Mouse (Mus musculus): ENCODE data around the gene Rpl10a. TPM values are rescaled to one million over a fixed set of nuclear protein-coding genes. Genes with fewer than 3 reads are reported as not detected.

Rpl10a gene
- total and polyA plus RNA-seq, 2 experiments from 2014 or later = 366 to 1,161 TPM

DNA sequence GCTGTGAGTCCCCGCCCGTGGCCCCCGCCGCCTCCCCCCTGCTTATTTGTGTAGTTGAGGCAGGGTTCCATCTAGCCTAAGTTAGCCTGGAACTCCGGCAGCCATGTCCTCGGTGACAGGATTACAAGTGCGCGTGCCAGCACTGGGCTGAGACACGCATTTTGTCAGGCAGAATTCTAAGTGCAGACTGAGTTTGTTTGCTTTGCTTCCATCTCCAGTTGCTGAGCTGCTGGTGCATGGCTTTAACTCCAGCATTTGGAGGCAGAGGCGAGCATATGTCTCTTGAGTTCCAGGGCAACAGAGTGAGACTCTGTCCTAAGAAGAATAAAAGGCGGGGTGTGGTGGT is 14.4 kb upstream of the Rpl10a start:
- peak overlapping the region; percentile 74 for H3K9ac ChIP-seq
- H3K27me3 ChIP-seq (ENCODE audit: insufficient read depth, low read length) = no peaks in the 10 kb centered on the region
- ATAC-seq (peak; percentile 52), DNase-seq (peak; percentile 67)
- peak overlapping the region; percentile 79 for H3K4me2 ChIP-seq (ENCODE audit: low read depth)
- no peak for TF ChIP-seq CTCF (IDR thresholded peaks at IDR 0.05; ENCODE audit: low read depth)
- peaks cover 4% of the 10 kb centered on the region; the same call in 1 of the 2 replicates for H3K4me1 ChIP-seq (ENCODE audit: insufficient read depth)
- peak overlapping the region; percentile 92 for H3K27ac ChIP-seq (ENCODE audit: low read depth, low read length)
- 1% methylated on average over 11 of the region's 11 CpGs for WGBS
- H3K9me3 ChIP-seq (ENCODE audit: low read length) = no peaks in the 10 kb centered on the region
- peaks cover 16% of the 10 kb centered on the region for H3K36me3 ChIP-seq (ENCODE audit: insufficient read depth)
- H3K4me3 ChIP-seq (ENCODE audit: low read depth, low read length) = peak overlapping the region; percentile 79

DNA sequence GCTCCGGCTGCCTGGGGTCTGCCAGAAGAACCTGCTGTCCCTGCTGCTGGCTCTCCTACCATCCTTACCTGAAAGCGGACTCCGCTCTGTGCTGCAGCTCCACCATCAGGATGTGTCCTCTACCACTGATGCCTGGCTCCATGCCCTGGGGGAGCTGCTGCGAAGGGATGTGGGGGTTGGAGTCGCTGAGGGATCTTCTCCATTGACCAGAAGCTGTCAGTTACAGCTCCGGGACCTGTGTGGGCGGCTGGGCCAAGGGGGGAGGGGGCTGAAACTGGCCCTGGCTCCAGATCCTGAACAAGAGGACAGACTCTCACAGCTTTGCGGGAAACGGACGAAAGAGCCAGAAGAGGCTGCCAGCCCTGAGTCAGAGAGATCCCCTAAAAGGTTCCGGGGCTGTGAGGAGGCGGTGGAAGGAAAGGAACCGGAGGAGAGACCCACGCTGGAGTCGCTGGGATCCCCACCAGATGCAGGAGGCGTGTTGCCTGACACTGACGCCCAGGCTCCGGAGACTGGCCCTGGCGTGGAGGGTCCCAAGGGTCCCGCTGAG is 12.6 kb upstream of the Rpl10a start:
- no peak for TF ChIP-seq CTCF (IDR thresholded peaks at IDR 0.05; ENCODE audit: low read depth)
- peaks cover 18% of the 10 kb centered on the region for H3K36me3 ChIP-seq (ENCODE audit: insufficient read depth)
- H3K4me2 ChIP-seq (ENCODE audit: low read depth) = no peak overlapping the region
- no peak overlapping the region for H3K9ac ChIP-seq
- H3K4me3 ChIP-seq (ENCODE audit: low read depth, low read length) = no peak overlapping the region
- H3K4me1 ChIP-seq (ENCODE audit: insufficient read depth) = peaks cover 4% of the 10 kb centered on the region; the same call in 1 of the 2 replicates
- WGBS = 85% methylated on average over 20 of the region's 20 CpGs
- no peaks in the 10 kb centered on the region for H3K27me3 ChIP-seq (ENCODE audit: insufficient read depth, low read length)
- no peaks in the 10 kb centered on the region for H3K9me3 ChIP-seq (ENCODE audit: low read length)
- ATAC-seq (no peak), DNase-seq (no peak)
- no peak overlapping the region for H3K27ac ChIP-seq (ENCODE audit: low read depth, low read length)

DNA sequence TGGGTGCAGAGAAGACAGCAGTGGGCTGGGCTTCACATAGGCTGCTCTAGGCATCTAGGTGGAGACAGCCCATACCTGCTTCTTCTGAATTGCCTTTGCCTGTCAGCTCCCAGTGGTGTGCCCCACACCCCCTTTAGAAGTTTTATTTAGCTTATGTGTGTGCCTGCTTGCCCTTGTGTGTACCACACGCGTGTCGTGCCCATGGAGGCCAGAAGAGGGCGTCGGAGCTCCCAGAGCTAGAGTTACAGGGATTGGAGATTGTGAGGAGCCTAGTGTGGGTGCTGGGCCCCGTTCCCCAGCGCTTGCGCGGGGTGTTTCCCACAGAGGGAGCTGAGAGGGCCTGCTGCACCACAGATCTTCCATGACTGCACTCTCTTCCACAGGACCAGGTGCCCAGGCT is 11.8 kb upstream of the Rpl10a start:
- Histone ChIP-seq H3K27me3 (ENCODE audit: insufficient read depth, low read length) (no peaks in the 10 kb centered on the region), H3K36me3 (ENCODE audit: insufficient read depth) (peaks cover 24% of the 10 kb centered on the region), H3K4me3 (ENCODE audit: low read depth, low read length) (no peak overlapping the region), H3K27ac (ENCODE audit: low read depth, low read length) (no peak overlapping the region), H3K9ac (no peak overlapping the region), H3K4me2 (ENCODE audit: low read depth) (no peak overlapping the region), H3K9me3 (ENCODE audit: low read length) (no peaks in the 10 kb centered on the region), H3K4me1 (ENCODE audit: insufficient read depth) (peaks cover 4% of the 10 kb centered on the region; the same call in 1 of the 2 replicates)
- DNase-seq = no peak
- 0 out of 2 replicates have a peak, but pooled peaks have one; percentile 17 for TF ChIP-seq CTCF (IDR thresholded peaks at IDR 0.05; ENCODE audit: low read depth)
- WGBS = 92% methylated on average over 9 of the region's 9 CpGs
- no peak for ATAC-seq

DNA sequence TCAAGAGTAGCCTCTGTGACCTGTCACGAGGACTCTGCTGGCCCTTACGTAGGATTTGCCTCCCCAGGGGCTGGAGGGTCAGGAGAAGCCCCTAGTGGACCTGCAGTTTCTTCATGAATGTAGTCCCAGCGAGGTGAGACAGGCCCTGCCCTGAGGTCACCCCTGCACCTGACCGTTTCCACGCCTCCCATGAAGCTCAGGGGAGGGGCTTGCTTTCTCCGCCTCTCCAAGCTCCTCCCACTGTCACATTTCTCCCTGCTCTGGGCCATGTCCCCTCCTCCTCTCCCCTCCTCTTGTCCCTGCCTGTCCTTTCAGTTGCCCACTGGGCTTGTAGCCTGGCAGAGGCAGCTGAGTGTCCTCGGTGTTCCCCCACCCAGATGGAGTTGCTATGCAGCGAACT is 11.2 kb upstream of the Rpl10a start:
- Histone ChIP-seq H3K9ac (no peak overlapping the region), H3K9me3 (ENCODE audit: low read length) (no peaks in the 10 kb centered on the region), H3K4me1 (ENCODE audit: insufficient read depth) (peaks cover 4% of the 10 kb centered on the region; the same call in 1 of the 2 replicates), H3K27me3 (ENCODE audit: insufficient read depth, low read length) (no peaks in the 10 kb centered on the region), H3K4me3 (ENCODE audit: low read depth, low read length) (no peak overlapping the region), H3K27ac (ENCODE audit: low read depth, low read length) (no peak overlapping the region), H3K4me2 (ENCODE audit: low read depth) (no peak overlapping the region), H3K36me3 (ENCODE audit: insufficient read depth) (peaks cover 26% of the 10 kb centered on the region)
- TF ChIP-seq CTCF (IDR thresholded peaks at IDR 0.05; ENCODE audit: low read depth) = no peak
- WGBS = 55% methylated on average over 8 of the region's 8 CpGs
- no peak for DNase-seq
- no peak for ATAC-seq

DNA sequence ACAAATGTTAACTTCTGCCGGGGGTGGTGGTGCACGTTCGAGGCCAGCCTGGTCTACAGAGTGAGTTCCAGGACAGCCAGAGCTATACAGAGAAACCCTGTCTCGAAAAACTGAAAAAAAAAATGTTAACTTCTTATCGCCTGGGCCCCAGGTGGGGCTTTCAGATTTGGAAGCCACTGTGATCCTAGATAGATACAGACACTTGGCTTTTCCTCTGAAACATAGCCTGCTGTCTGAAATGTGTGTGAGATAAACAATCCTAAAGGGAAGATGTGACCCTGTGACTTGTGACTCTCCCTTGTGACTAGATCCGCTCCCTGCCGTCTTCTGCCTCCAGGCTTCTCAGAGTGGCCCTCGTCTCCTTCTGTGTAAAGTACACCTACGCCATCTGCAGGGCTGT is 10.5 kb upstream of the Rpl10a start:
- WGBS = 87% methylated on average over 9 of the region's 9 CpGs
- Histone ChIP-seq H3K36me3 (ENCODE audit: insufficient read depth) (peaks cover 32% of the 10 kb centered on the region), H3K9me3 (ENCODE audit: low read length) (no peaks in the 10 kb centered on the region), H3K4me2 (ENCODE audit: low read depth) (no peak overlapping the region), H3K9ac (no peak overlapping the region), H3K4me3 (ENCODE audit: low read depth, low read length) (no peak overlapping the region), H3K27me3 (ENCODE audit: insufficient read depth, low read length) (no peaks in the 10 kb centered on the region), H3K27ac (ENCODE audit: low read depth, low read length) (no peak overlapping the region), H3K4me1 (ENCODE audit: insufficient read depth) (peaks cover 4% of the 10 kb centered on the region; the same call in 1 of the 2 replicates)
- no peak for DNase-seq
- no peak for ATAC-seq
- no peak for TF ChIP-seq CTCF (IDR thresholded peaks at IDR 0.05; ENCODE audit: low read depth)

DNA sequence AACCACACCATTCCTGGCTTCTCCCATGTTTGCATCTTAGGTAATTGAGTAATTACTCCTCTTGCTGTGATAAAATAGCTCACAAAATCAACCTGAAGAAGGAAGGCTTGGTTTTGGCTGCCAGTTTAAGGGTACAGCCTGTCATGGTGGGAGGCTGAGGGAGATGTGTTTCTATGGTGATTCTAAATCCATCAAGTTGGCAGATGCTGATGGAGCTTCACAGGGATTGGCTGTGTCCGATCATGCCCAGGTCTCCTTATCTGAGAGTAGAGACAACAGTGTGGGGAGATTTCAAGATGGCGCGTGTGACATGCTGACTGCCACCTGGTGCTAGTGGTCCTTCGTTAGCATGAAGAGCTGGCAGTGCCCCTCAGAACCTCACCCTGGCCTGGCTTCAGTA is 6.6 kb upstream of the Rpl10a start:
- H3K4me3 ChIP-seq (ENCODE audit: low read depth, low read length) = no peak overlapping the region
- DNase-seq (no peak), ATAC-seq (no peak)
- no peaks in the 10 kb centered on the region for H3K27me3 ChIP-seq (ENCODE audit: insufficient read depth, low read length)
- H3K27ac ChIP-seq (ENCODE audit: low read depth, low read length) = no peak overlapping the region
- no peak for TF ChIP-seq CTCF (IDR thresholded peaks at IDR 0.05; ENCODE audit: low read depth)
- H3K4me2 ChIP-seq (ENCODE audit: low read depth) = no peak overlapping the region
- no peaks in the 10 kb centered on the region for H3K4me1 ChIP-seq (ENCODE audit: insufficient read depth)
- H3K36me3 ChIP-seq (ENCODE audit: insufficient read depth) = peaks cover 22% of the 10 kb centered on the region
- H3K9ac ChIP-seq = no peak overlapping the region
- WGBS = 90% methylated on average over 4 of the region's 4 CpGs
- H3K9me3 ChIP-seq (ENCODE audit: low read length) = no peaks in the 10 kb centered on the region

DNA sequence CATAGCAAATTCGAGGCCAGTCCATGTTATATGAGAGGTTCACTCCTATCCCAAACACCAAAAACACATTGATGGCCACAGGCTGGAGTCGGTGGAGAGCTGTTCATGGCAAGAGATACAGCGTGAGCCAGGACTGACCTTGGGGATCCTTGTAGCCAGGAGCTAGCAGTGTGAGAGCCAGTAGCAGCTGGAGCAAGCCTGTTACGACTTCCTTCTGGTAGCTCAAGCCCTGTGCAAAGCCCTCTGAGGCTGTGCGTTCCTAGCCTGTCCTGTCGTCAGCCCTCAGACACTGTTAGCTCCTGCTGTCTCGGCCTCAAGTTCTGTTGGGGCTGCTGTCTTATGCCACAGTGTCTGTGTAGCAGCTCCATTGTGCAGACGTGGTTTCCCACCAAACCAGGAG is 4.5 kb upstream of the Rpl10a start:
- 93% methylated on average over 8 of the region's 8 CpGs for WGBS
- ATAC-seq = no peak
- no peak overlapping the region for H3K9ac ChIP-seq

More for the DNA sequence above, 4.5 kb upstream of the Rpl10a start:
- Histone ChIP-seq H3K9me3 (ENCODE audit: low read length) (no peaks in the 10 kb centered on the region), H3K4me2 (ENCODE audit: low read depth) (no peak overlapping the region), H3K27me3 (ENCODE audit: insufficient read depth, low read length) (no peaks in the 10 kb centered on the region), H3K36me3 (ENCODE audit: insufficient read depth) (peaks cover 16% of the 10 kb centered on the region), H3K27ac (ENCODE audit: low read depth, low read length) (no peak overlapping the region), H3K4me3 (ENCODE audit: low read depth, low read length) (no peak overlapping the region), H3K4me1 (ENCODE audit: insufficient read depth) (peaks cover 6% of the 10 kb centered on the region; the same call in 1 of the 2 replicates)
- no peak for DNase-seq
- TF ChIP-seq CTCF (IDR thresholded peaks at IDR 0.05; ENCODE audit: low read depth) = no peak
